Mouse (Mus musculus) adrenal gland, adult 10 weeks (tissue): ENCODE data around the gene Cfap74. TPM values are rescaled to one million over a fixed set of nuclear protein-coding genes. Genes with fewer than 3 reads are reported as not detected.

ENCODE experiments used
- polyA plus RNA-seq: library from polyadenylated mRNA; stranded (reverse); fragments of 350-450 nt; fragmentation: Illumina TruSeq; extraction: RNeasy Lipid Tissue Mini Kit (QIAGEN cat#74804); gene quantifications from one replicate; pipeline ENCODE4 v1.2.3, GENCODE M21; 2014; ENCODE audit warnings: low read depth, low replicate concordance

Gene Cfap74
- 0.47 TPM for polyA plus RNA-seq

GRCm38 (mm10) chr4:155409058-155409776, at the start of gene Cfap74:
Gene Cfap74 (plus strand): TSS chr4:155409190.

DNA sequence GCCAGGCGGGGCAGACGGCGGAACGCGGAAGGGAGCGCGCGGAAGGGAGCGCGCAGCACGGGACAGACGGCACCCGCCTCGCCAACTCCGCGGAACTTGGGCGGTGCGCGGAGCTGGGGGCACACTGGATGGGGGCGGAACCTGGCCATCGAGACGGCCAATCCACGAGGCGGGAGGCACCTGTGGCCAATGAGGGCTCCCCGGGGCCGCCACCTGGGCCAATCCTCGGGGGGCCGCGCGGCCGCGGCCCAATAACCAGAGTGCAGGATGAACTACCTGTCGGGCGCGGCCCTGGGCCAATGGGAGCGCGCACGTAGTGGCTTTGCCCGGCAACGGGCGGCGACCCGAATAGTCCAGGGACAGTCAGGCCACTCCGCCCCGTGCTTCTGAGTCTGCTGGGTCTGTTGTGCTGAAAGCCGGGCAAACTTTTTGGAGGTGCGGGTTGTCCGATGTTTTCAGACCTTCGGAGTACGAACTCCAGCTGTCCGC, 47.6 kb upstream of the Cfap74 start, which contains the start of gene Prkcz:
TSS of gene Prkcz (minus strand) at position 59 of the 489 bp plus-strand sequence.

DNA sequence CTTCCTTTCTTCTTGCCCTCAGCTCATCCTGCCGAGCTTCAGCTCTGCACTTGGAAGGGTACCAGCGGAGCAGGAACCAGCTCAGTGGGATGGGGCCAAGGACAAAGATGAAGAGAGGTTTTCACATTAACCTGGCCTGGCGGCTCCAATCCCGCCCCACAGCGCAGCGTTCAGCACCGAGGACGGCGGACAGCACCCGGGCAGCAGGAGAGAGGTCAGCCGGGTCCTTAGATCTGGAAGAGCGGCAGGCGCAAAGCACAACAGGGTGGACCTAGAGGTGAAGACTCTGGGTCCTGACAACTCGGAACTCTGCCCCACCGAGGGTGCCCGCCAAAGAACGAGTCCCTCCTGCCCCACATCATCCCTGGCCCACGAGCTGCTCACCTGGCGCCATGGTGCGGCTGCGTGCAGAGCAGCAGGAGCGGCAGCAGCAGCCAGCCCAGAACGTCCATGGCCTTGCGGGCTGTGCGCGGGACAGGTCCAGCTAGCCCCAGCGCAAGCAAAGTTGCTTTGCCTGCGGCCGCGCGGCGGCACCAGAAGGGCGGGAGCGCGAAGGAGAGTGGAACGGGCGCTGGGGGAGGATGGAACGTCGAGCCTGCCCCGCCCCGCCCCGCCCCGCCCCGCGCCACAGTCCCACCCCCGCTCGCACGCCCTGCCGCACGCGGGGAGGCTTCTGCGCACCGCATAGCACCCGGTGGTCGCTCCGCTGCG, 11.3 kb upstream of the Cfap74 start, which contains the start of gene Gabrd:
TSS of gene Gabrd (minus strand) at position 602 of the 711 bp plus-strand sequence.

DNA sequence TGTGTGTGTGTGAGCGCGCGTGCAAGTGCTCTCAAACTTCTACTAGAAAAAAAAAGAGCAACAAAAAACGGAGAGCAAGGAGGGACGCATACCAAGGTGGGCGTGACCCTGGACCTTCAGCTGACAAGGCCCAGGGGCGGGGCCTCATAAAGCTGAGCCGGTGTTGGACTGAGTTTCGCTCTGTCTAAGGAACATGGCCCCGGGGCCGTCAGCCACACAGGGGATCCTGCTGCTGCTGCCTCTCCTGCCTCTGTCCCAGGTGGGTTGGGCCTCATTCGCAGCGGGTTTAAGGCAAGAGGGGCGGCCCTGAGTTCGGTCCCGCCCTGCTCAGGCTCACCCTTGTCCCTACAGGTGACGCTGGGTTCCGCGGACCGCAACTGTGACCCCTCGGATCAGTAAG, 60.0 kb downstream of the Cfap74 start, which contains the start of gene Tmem52:
TSS of gene Tmem52 (plus strand) at position 163 of the 400 bp plus-strand sequence.

GRCm38 (mm10) chr4:155490990-155491504, 82.1 kb downstream of the Cfap74 start, which contains the start of gene Gnb1:
Gene Gnb1 (plus strand): TSS chr4:155491361.

Other genes with a start within 250 kb of the Cfap74 start
- 70.6 TPM for gene Ski, start 186.6 kb upstream of the Cfap74 start, polyA plus RNA-seq
- 1.3 TPM for gene Faap20, start 159.4 kb upstream of the Cfap74 start, polyA plus RNA-seq
- gene Prkcz, start 47.8 kb upstream of the Cfap74 start, polyA plus RNA-seq: 1.2 TPM
- gene Gabrd, start 11.1 kb upstream of the Cfap74 start, polyA plus RNA-seq: not detected
- not detected for gene Tmem52, start 59.9 kb downstream of the Cfap74 start, polyA plus RNA-seq
- 228 TPM for gene Gnb1, start 82.2 kb downstream of the Cfap74 start, polyA plus RNA-seq
- gene Nadk, start 153.2 kb downstream of the Cfap74 start, polyA plus RNA-seq: 136 TPM
- gene Slc35e2, start 192.2 kb downstream of the Cfap74 start, polyA plus RNA-seq: 35.3 TPM
- gene Cdk11b, start 215.7 kb downstream of the Cfap74 start, polyA plus RNA-seq: 72.3 TPM
- not detected for gene Gm10563, start 236.2 kb downstream of the Cfap74 start, polyA plus RNA-seq
- 0.82 TPM for gene Mmp23, start 244.2 kb downstream of the Cfap74 start, polyA plus RNA-seq